Mouse (Mus musculus): Measurements from ENCODE around the gene Olr1.
A peak's percentile ranks its signal among the peaks of the same experiment; 100 is the strongest.
"Not testable (repeated sequence)": the region's sequence is repeated elsewhere in the genome, so short reads cannot be mapped to it uniquely, and the experiment has no call there.

Olr1 gene

DNA sequence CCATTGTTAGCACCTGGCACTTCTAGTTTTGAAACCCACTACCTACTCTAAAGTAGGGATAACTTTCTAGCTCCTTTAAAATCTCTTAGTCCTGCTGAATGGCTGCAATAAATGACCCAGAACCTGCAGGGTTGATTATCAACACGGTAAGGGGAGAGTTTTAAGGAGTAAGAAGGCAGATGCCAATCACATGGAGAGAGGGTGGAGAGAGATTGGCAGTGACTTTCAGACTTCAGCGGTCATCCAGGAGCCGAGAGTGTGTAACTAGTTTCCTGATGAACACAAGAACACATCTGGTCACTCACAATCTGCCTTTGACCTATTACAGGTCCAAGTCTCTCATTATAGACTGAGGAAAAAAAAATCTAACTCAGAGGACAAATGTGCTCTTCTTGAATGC is 5.4 kb upstream of the Olr1 start, which contains the start of gene Tmem52b:
TSS of gene Tmem52b (plus strand) at position 189 of the 400 bp plus-strand sequence.
- DNase-seq (ENCODE audit: low spot score in 2 of 2), result no peak

DNA sequence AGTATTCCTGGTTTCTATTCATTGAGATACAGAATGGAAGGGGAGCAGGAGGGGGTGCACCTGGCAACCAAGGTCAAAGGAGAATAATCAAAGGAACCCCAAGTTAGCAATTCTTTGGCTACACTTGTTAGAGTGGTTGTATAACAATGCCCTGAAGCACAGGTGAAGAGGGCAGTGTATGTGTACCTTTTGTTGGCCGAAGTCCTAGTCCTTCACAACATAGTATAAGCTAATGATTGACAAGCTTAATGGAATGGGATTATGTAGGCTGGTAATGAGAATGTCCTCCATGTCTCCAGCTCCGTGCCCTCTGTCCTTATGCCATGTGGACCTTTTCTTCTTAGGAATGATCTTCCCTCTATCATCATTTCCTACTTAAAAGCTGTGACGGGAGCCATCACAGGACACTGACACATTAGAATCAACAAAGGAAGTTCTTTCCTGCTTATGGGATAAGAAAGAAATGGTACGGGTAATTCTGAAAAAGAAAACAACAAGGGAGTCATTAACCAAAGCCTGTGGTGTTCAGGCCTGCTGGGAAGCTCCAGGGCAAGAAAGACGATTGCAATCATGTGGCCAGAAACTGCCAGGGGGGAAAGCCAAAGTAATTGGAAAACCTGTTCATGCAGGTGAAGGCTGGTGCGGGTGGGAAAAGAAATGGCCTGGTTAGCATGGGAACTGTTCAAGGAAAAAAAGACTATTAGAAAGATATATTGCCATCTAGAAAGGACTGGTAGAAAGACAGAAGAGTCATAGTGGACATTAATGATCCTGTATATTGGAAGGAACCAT is 3.4 kb upstream of the Olr1 start:
- no peak for DNase-seq (ENCODE audit: low spot score in 2 of 2)

DNA sequence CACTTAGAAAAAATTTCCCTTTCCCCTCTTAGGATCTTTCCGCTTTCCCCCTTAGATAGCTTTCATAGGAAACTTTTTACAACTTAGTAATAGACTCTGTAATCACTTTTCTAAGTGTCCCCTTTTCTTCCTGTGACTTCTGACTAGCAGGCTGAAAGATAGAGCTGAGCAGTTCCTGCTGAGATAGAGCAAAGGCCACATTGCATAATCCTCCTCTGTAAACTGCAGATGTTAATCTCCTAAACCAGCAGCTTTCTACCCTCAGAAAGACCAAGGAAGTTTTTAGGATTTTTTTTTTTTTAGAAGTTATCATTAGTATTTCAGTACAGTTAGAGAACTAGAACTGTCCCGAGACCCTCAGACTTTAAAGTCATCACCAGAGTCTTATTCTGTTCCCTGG is 3.5 kb downstream of the Olr1 start:
- DNase-seq (ENCODE audit: low spot score in 2 of 2), result no peak

DNA sequence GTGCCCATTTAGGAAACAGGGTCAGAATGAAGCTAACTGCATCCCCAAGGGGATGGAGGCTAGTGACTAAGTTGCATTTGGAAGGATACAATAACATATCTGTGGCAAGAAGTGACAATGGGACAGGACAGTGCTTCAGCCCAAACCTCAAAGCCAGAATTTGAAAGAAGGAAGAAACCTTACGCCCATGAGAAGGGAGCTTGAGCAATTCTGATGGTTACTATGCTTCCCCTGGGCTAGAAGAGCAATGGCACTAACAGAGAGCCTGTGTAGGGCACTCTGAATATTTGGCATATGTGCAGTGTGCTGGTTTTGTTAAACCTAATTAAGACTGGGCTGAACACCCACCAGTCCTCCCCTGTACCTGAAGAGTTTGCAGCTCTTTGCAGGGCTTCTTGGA is 7.4 kb downstream of the Olr1 start:
- not testable (repeated sequence) for DNase-seq (ENCODE audit: low spot score in 2 of 2)

DNA sequence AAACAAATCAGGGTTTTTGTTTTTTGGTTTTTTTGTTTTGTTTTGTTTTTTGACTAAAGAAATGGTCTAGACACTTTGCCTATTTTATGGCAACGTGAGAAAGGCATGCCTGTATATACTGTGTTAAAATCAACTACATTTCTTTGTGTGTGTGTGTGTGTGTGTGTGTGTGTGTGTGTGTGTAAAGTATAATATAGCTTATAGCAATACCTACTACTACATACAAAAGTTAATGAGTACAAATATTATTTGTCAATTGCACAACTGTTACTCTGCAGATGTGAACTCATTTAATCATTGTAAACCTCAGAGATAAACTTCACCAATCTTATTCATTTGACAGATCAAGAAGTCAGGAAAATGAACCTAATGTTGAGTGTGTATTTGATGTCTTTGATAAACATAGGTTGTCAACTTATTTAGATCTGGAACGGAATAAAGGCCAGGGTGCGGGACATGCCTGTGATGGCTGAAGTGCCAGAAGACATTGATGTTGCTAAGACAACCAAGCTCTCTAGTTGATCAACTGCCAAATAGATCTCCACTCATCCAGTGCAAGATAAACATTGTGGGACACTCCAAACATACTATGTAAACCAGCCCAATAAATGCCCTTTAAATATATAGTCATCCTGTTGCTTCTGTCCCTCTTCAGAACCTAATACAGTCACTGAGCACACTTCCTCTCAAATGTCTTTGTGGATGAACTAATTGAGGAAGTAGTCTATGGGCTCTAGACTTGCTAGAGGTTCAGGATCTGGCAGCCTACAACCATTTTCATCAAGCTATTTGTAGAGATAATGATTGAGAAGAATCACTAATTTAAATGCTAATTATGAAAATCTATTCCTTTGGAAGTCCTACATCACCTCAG is 9.4 kb downstream of the Olr1 start:
- DNase-seq (ENCODE audit: low spot score in 2 of 2), result no peak

DNA sequence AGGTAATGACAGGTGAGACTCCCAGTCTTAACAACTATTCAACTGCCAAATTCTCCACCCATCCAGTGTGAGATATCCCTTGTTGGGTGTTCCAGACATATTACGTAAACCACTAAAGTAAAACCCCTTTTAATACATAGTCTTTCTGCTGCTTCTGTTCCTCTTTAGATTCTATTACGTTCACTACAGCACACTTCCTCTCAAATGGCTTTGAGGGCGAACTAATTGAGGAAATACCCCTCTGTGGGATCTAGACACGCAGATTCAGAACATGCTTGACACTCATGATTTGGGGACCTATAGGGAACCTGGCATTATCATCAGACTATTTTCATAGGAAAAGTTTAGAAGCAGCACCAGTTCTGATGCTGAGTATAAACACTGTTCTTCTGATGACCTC is 12.0 kb downstream of the Olr1 start:
- no peak for DNase-seq (ENCODE audit: low spot score in 2 of 2)

DNA sequence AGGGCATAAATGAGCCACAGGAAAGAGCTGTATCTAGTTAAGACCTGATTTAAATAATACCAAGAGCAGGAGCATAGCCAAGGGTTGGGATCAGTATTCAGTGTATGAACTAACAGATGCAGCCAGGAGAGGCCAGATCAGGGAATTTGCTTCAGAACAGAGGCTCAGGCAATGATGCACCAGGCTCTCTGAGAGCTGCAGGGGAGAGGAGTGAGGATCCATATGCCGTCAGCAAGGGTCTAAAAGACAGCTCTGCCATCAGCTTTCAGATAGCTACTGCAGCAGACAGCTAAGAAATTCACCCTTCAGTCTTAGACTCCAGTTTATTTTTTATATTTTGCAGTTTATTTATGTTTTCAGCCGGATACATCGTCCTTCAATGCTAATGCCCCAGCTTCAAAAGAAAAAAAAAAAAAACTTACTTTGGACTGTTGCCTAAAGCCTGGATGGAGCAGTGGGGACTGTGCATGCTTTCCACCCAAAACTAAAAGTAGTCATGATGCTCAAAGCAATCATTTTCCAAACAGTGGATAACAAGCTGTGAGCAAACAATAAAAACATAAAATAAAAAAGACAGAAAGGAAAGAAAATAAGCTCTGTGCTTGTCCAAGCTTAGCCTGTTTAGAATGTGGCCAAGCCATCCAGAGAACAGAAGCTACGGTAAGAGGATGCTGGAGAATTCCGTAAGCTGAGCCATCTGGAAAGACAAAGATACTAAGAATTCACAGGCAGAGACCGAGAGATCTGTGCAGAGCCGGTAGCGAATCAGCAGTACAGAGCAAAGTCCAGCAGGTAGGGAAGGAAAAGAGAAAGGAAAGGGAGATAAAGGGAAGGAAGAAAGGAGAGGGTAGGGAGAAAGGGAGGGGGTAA is 26.6 kb downstream of the Olr1 start:
- DNase-seq (ENCODE audit: low spot score in 2 of 2), result peak; percentile 3 to 4

DNA sequence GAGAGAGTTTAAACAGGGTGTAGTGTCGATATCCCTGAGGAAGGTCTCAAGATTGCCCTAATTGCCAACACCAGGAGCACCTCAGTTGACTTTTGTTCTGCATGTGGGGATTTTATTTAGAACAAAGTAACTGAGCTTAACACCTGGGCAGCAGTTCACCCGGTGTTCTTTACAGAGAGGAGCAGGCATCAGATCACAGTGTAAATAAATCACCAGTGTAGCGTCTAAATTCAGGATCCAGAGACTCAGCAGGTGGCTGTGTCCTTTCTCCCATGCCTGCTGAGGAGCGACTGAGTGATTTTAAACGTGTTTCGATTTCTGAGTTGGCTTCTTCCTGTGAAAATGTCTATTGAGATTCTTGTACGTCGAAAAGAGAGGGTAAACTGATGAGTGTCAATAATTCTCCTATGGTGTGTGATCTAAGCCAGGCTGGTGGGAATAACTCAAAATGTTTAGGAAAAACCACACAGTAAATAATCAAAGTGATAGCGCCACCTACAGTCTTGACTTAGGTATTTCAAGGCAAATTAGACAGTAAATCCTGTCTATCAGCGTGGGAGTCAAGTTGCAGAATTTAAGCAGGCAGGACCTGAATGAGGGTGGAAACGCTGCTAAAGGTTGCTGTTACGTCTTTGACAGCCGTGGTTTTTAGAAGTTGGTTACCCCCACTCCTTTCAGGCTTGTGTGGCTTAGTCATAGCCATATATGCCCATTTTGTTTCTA is 30.4 kb downstream of the Olr1 start:
- peak in 1 of 2 experiments; percentile 11 for DNase-seq (ENCODE audit: low spot score in 2 of 2)

DNA sequence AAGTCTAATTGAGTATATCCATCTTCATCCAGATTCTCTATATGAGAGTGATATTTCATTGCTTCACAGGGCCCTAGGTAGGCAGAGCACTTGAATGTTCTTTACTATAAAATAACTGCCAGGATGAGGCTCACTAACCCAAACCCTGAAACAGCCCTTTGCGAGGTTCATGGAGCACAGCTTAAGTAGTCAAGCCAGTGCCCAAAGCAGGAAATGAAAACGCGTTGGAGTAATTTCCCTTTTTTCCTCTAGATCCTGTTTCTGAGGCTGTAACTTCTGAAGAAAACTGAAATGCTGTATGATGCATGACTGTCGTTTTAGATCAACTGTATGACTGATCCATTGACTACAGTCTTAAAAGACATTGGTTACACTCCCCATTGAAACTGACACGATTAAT is 34.3 kb downstream of the Olr1 start:
- no peak for DNase-seq (ENCODE audit: low spot score in 2 of 2)

DNA sequence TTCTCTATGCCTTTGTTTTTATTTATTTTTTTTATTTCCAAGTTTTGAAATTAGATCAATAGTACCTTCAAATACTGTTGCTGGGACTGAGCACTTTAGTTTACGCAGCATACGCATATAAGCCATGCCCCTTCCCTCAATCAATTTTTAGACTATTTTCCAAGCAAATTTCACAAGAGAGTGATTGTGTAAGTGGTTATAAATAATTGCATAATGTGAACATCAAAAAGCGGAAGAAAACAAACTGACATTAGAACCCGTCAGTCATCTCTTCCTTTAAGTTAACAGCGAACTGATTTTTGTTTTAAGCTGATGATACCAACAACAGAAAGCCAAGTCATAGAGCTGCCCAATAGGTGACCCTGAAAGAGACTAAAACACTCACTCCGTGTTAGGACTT is 35.6 kb downstream of the Olr1 start:
- DNase-seq (ENCODE audit: low spot score in 2 of 2), result no peak

DNA sequence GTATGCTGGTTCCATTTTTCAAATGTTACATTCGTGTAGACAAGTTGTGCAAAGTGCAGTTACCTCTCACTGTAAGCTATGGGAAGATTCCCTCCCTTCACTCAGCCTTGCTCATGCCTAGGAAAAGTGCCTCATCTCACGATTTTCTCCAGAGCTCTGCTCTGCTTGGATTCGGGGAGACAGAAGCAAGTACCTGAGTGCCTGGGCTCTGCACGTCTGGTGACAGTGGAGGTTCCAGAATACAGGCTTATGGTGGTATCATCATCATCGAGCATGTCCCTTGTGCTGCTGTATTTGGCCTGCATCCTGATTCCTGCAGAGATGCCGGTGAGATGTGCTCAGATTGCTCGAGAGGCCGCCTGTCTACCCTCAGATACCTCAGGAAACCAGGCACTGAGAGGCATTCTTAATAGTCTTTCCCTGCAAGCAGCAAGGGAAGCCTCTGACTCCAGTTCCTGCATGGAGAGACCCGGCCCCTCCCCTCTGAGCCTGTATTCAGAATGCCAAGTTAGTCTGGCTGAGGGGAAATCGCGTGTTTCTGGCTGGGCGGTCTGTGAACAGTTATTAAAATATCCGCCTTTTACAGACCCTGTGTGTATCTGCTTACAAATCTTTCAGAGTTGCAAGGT is 55.4 kb downstream of the Olr1 start, which contains the start of gene Clec1a:
TSS of gene Clec1a (minus strand) at position 590 of the 629 bp plus-strand sequence.
- no peak for DNase-seq (ENCODE audit: low spot score in 2 of 2)

DNA sequence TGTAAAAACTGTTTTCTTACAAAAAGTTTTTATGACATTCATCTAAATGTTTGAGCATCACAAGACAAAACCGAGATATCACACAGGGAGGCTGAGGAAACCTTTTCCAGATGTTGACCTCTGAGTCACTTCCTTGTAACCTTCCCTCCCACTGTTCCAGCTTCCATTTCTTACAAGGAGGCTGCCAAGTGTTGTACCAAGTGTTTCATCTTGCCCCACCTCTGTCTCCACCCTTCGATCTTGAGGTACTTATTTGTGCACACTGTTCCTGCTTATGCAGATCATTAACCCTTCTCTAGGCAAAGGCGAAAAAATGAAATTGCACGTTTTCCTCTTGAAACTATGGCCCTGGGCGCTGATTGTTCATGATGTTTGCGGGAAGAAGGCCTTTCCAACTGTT is 57.2 kb downstream of the Olr1 start:
- DNase-seq (ENCODE audit: low spot score in 2 of 2), result no peak

DNA sequence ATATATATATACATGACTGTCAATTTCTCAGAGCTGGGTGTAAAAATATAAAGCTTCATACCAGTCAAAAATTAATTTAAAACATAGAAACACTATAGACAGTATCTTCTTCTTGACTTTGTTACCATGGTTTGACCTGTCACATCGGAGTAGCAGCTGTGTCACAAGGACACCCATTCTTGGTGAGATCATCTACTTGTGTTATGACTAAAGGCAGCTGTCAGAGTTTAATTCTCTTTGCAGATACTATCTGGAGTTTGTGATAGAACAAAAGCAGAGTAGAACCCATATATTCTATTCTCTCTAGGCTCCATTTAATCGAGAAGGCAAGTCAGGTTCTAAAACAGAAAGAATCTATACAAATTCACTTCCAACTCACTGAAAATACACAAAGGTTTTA is 68.9 kb downstream of the Olr1 start:
- DNase-seq (ENCODE audit: low spot score in 2 of 2), result no peak

DNA sequence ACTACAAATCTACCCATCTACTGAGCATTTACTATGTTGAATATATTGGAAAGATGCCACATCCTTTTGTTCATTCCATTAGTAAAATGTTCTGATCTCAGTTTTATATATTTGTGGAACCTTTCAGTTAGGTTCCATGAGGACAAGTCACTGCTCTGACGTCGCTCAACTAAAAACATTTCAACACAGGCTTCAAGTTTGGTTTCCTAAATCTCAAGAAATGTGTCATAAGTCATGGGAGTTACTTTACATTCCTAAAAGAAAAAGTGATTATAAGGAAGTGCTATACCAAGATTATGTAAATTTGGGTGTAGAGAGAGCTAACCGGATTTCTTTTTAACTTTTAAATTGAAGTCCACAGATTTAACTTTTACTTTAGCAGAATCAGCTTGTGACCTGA is 70.9 kb downstream of the Olr1 start:
- DNase-seq (ENCODE audit: low spot score in 2 of 2), result no peak

Data from right cerebral cortex, adult 2 months (tissue).